Mouse (Mus musculus) inflammation-experienced regulatory T-cells, adult 6 months (primary cell): ENCODE measurements around the gene Fads3. TPM values are rescaled to one million over a fixed set of nuclear protein-coding genes. Genes with fewer than 3 reads are reported as not detected.

Experiments
- ATAC-seq: one replicate; pipeline ENCODE4 v1.8.0; 2017
- polyA plus RNA-seq, 3 experiments: library from polyadenylated mRNA; unstranded; fragments of 100-300 nt; shearing (Covaris generic); gene quantifications; one replicate each; pipeline ENCODE4 v1.2.1; 2017

The Fads3 gene
- polyA plus RNA-seq, 3 experiments from 2014 or later: not detected

- ATAC-seq: no peak
These were observed 13.1 kb downstream of the Fads3 start for GRCm38 (mm10) chr19:10054361-10055075.

GRCm38 (mm10) chr19:10055261-10055660 is 13.9 kb downstream of the Fads3 start:
- no peak for ATAC-seq

DNA sequence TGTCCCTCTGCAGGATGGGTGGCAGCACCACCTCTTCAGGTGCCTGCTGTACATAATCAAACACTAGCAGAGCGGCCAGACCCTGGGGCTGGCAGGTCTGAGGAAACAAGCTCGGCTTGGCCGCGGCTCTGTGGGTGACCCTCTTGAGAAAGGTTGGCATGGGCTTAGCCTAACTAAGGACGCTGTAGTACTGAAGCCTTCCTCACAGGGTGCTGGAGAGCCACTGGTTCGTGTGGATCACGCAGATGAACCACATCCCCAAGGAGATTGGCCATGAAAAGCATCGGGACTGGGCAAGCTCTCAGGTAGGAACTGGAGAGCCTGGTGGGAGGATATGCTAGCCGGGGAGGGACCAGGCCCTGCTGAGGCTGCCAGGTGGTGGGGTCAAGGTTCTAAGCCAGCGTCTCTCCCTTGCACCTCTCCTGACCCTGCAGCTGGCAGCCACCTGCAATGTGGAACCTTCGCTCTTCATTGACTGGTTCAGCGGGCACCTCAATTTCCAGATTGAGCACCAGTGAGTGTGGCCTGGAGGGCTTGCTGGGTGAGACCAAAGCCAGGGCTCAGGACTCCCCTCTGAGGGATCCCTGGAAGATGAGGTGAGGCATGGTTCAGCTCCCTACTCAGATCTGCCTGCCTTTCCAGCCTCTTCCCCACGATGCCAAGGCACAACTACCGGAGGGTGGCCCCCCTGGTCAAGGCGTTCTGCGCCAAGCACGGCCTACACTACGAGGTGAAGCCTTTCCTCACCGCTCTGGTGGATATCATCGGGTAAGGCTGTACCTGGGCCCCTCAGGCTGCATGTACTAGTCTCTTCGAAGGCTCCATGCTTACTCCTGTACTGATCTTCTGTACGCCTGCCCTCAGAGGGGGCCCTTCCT is 14.7 kb downstream of the Fads3 start:
- no peak for ATAC-seq

GRCm38 (mm10) chr19:10056686-10057085 is 15.3 kb downstream of the Fads3 start:
- ATAC-seq: no peak

DNA sequence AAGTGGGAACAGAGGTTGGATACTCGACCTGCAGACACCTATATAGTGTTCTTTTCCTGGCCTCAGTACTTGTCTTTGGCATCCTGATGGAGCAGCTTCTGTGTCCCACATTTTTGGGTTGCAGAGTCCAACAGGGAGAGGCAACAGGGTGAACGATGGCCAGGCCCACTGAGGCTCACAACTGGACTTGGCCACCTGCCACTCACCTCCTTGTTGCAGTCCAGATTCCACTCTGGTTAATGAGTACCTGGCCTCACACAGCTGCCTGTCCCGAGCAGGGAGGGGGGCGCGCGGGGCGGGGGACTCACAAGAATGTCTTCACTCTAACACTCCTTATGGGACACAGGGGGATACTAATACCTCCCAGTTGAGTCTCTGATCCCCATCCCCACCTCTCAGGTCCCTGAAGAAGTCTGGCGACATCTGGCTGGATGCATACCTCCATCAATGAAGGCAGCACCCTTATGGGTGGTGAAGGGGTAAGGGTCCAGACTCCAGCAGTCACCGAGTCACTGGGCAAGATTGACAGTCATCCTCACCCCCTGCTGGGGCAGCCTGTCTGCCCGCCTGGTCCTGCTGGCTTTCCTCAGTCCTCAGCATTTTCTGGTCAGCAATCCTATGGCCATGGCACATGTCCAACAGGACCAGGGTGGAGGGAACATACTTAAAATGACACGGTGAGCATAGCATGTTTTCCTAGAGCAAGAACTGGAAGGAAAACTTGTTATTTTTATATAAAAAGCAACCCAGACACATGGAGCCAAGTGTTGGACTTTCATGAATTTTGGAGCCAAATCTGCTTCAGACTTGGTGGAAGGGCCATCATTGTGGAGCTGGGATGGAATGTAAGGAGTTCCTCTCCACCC is 16.4 kb downstream of the Fads3 start:
- ATAC-seq: no peak

GRCm38 (mm10) chr19:10058352-10058825 is 17.0 kb downstream of the Fads3 start:
- ATAC-seq: no peak

GRCm38 (mm10) chr19:10058876-10059427 is 17.6 kb downstream of the Fads3 start:
- ATAC-seq: no peak

DNA sequence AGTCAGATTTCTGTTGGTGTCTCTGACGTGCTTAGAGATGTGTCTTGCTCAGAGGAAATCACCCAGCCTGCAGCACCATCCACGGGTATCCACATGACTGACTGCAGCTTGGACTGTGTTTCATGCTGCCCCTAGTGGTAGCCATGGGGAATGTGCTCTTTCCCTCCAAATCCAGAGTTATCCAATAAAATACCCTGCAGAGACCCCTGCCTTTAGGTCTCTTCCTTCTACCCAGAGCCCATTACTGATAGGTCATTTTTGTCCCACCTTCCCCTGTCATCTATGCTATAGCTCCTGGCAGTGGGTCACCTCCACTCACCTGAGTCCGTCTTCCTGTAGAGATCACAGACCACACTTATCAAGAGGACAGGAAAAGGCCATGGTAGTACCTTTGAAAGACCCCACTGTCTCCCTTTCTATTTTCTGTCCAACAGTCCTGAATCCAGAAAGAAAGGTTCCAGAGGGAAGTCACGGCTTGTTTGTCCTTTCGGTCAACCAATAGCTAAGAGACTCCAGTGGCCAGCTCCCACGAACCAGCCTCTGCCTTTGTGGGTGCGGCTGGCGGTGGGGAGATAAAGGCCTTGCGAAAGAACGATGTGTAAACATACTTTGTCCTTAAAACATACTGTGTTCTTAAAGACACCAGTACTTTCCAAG is 18.7 kb downstream of the Fads3 start:
- ATAC-seq: no peak

GRCm38 (mm10) chr19:10060783-10061590 is 19.6 kb downstream of the Fads3 start:
- no peak for ATAC-seq

GRCm38 (mm10) chr19:10061624-10062023 is 20.3 kb downstream of the Fads3 start:
- ATAC-seq: no peak

DNA sequence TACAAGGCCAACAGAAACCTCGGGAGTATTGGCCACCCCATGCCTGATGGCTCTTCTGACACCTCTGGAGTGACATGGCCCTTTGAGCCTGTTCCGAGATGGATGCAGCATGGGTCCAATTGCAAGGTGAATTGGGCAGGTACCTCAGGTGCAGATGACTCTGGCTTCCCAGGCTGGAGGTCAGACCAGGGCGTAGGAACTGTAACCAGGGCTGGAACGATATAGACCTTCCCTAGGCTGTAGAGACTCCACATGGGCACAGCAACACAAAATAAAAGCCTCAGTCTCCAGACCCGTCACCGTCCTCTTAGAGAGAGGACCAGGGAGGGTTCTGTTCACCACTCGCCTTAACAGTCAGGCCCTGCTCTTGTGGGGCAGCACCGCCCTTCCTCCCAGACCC is 20.9 kb downstream of the Fads3 start:
- ATAC-seq: no peak

GRCm38 (mm10) chr19:10062862-10063261 is 21.5 kb downstream of the Fads3 start:
- no peak for ATAC-seq

- no peak for ATAC-seq
These were observed 23.0 kb downstream of the Fads3 start for GRCm38 (mm10) chr19:10064173-10065012.

DNA sequence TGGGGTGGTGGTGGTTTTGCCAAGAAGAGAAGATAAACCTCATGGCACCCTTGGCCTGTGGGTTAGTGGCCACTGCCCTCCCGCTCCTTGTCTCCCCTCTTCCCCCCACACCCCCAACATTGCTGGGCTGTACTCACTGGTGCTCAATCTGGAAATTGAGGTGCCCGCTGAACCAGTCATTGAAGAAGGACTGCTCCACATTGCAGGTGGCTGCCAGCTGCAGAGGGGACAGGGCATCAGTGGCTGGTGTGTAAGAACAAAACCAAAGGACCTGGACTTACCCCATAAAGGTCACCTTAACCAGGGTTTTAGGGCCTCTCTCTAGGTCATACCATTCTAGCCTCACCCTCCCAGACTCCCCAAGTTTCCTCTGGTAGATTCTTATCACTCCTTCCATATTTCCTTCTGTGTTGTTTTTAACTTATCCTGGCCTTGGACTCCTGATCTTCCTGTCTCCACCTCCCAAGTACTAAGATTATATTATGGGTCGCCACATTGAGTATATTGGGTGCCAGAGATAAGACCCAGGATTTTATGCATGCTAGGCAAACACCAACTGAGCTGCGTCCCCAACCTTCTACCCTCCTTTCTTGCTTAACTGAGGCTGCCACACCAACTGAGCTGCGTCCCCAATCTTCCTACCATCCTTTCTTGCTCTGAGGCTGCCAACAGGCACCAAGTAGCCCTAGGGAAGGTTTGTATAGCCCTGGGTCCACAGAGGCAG is 24.3 kb downstream of the Fads3 start:
- ATAC-seq: no peak

- no peak for ATAC-seq
These were observed 24.8 kb downstream of the Fads3 start for GRCm38 (mm10) chr19:10066189-10066500.

GRCm38 (mm10) chr19:10066502-10066901 is 25.1 kb downstream of the Fads3 start:
- no peak for ATAC-seq

GRCm38 (mm10) chr19:10067701-10068100 is 26.3 kb downstream of the Fads3 start:
- ATAC-seq: no peak

GRCm38 (mm10) chr19:10070186-10070980 is 29.0 kb downstream of the Fads3 start:
- no peak for ATAC-seq

DNA sequence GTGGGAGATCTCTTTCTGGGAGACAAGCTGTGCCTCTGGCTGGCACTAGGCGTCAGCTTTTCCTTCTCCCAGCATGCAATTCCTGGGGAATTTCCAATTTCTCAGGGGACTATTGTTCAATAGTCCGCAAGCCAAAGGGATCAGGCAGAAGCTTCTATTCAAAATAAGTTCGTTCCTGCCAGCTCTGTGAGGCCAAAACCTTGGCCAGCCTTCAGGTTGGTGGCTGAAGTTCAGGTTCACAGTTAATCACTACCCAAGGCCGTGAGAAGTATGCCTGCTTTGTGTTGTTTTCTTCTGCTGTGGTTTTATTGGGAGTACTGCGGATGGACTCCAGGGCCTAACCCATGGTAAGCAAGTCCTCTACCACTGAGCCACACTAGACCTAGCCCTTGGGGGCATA is 29.8 kb downstream of the Fads3 start:
- no peak for ATAC-seq
